ENCODE assay signal across 16 mouse cellular contexts in the genomic region with DNA sequence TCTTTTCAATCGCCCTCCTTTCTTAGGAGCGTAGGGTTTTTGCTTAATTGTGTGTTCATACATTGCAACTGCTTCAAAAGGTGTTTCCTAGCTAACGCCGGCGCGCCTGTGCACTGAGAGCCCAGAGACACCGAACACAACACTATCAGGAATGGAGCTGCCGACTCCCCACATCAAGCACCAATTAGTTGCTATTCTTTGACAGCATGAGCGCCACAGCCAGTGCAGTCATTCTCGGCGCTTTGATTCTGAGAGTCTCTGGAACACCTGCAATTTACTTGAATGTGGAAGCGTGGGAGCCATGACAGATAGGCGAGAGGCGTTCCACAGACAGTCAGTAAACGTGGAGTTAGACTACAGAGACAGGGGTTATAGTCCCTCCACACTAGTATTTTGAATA. TPM values are rescaled to one million over a fixed set of nuclear protein-coding genes. Genes with fewer than 3 reads are reported as not detected.
DNase-seq lines count a peak whose midpoint lies in the region; ATAC-seq lines count a peak whose summit lies in the region.
"Had no signal": no experiment of that assay in that cellular context is flagged by ENCODE, and none has a peak within 500 bp of the region (broad histone marks: within the 10 kb centered on the region; RNA-seq: fewer than 3 reads in every experiment).

No protein-coding gene starts in this region.

- 0 out of 2 replicates have a peak, but pooled peaks cover 6% of the 10 kb centered on the region for H3K4me1 ChIP-seq in forebrain, embryonic 15.5 days
- H3K4me1 ChIP-seq in forebrain, embryonic 11.5 days (replicated peaks; ENCODE audit: control insufficient read depth, insufficient read depth, low read length), result no peaks in the 10 kb centered on the region
- peaks cover 3% of the 10 kb centered on the region for H3K4me1 ChIP-seq in heart, embryonic 16.5 days (ENCODE audit: control insufficient read depth, insufficient read depth, low read length)
- H3K4me1 ChIP-seq: stomach, embryonic 15.5 days had no signal

- no peak overlapping the region for H3K9ac ChIP-seq in forebrain, embryonic 15.5 days (replicated peaks)
- H3K9ac ChIP-seq in forebrain, embryonic 11.5 days (ENCODE audit: low read length), result no peak overlapping the region
- H3K9ac ChIP-seq in heart, embryonic 16.5 days (ENCODE audit: low read length), result peak overlapping the region; percentile 20
- H3K9ac ChIP-seq: hindbrain, embryonic 15.5 days; stomach, embryonic 15.5 days had no signal

- DNase-seq in forebrain, embryonic 11.5 days (ENCODE audit: low spot score), result no peak
- DNase-seq in heart, adult 9 months (ENCODE audit: low spot score in 2 of 2), result no peak
- DNase-seq in right cerebral cortex, adult 18-20 months, result peak; percentile 11
- DNase-seq in right cerebral cortex, postnatal 14 days, result no peak
- no peak for DNase-seq in spleen, adult 18-20 months
- no peak for DNase-seq in urinary bladder, postnatal 25 days (ENCODE audit: low spot score)
- DNase-seq: thymus, postnatal 14 days had no signal

- H3K27ac ChIP-seq in forebrain, embryonic 15.5 days (replicated peaks), result peak overlapping the region; percentile 38
- H3K27ac ChIP-seq in forebrain, embryonic 11.5 days (ENCODE audit: low read depth, low read length), result no peak overlapping the region
- peak overlapping the region; percentile 78 for H3K27ac ChIP-seq in heart, embryonic 16.5 days (ENCODE audit: low read length)
- H3K27ac ChIP-seq: hindbrain, embryonic 15.5 days; kidney, postnatal 0 days; stomach, embryonic 15.5 days had no signal

- WGBS in forebrain, embryonic 15.5 days, result 71% methylated on average over 15 of the region's 15 CpGs
- 86% methylated on average over 15 of the region's 15 CpGs for WGBS in forebrain, embryonic 11.5 days
- 87% methylated on average over 15 of the region's 15 CpGs for WGBS in heart, embryonic 16.5 days

- H3K9me3 ChIP-seq in forebrain, embryonic 15.5 days, result no peaks in the 10 kb centered on the region
- no peaks in the 10 kb centered on the region for H3K9me3 ChIP-seq in forebrain, embryonic 11.5 days (ENCODE audit: control insufficient read depth, low read length)
- H3K9me3 ChIP-seq in heart, embryonic 16.5 days (replicated peaks; ENCODE audit: control insufficient read depth, low read length), result no peaks in the 10 kb centered on the region
- H3K9me3 ChIP-seq: hindbrain, embryonic 15.5 days; stomach, embryonic 15.5 days had no signal

- H3K4me3 ChIP-seq in forebrain, embryonic 15.5 days, result no peak overlapping the region
- no peak overlapping the region for H3K4me3 ChIP-seq in forebrain, embryonic 11.5 days (ENCODE audit: low read depth, low read length)
- H3K4me3 ChIP-seq in heart, embryonic 16.5 days (ENCODE audit: low read length), result no peak overlapping the region
- H3K4me3 ChIP-seq: hindbrain, embryonic 15.5 days; stomach, embryonic 15.5 days had no signal

- no peaks in the 10 kb centered on the region for H3K27me3 ChIP-seq in forebrain, embryonic 15.5 days
- H3K27me3 ChIP-seq in forebrain, embryonic 11.5 days (ENCODE audit: control insufficient read depth, insufficient read depth, low read length), result no peaks in the 10 kb centered on the region
- H3K27me3 ChIP-seq in heart, embryonic 16.5 days (ENCODE audit: control insufficient read depth, insufficient read depth, low read length), result no peaks in the 10 kb centered on the region
- H3K27me3 ChIP-seq: hindbrain, embryonic 15.5 days; stomach, embryonic 15.5 days had no signal

- no peaks in the 10 kb centered on the region for H3K36me3 ChIP-seq in forebrain, embryonic 15.5 days
- no peaks in the 10 kb centered on the region for H3K36me3 ChIP-seq in forebrain, embryonic 11.5 days (ENCODE audit: control insufficient read depth, insufficient read depth, low read length)
- no peaks in the 10 kb centered on the region for H3K36me3 ChIP-seq in heart, embryonic 16.5 days (ENCODE audit: control insufficient read depth, insufficient read depth)
- H3K36me3 ChIP-seq: hindbrain, embryonic 15.5 days; stomach, embryonic 15.5 days had no signal

- no peak for ATAC-seq in forebrain, embryonic 15.5 days (replicated peaks)
- no peak for ATAC-seq in forebrain, embryonic 11.5 days (replicated peaks; ENCODE audit: low FRiP score)
- no peak for ATAC-seq in heart, embryonic 16.5 days (replicated peaks; ENCODE audit: extremely low read depth, insufficient read depth, low FRiP score)
- ATAC-seq: intestine, postnatal 0 days had no signal

- no peak overlapping the region for H3K4me2 ChIP-seq in forebrain, embryonic 15.5 days (replicated peaks)
- no peak overlapping the region for H3K4me2 ChIP-seq in forebrain, embryonic 11.5 days (ENCODE audit: low read depth, low read length, severe bottlenecking)
- no peak overlapping the region for H3K4me2 ChIP-seq in heart, embryonic 16.5 days (ENCODE audit: low read depth, low read length)
- H3K4me2 ChIP-seq: hindbrain, embryonic 15.5 days; stomach, embryonic 15.5 days had no signal

RNA-seq across cellular contexts. Expression of a gene that starts 4.0 kb away (rescaled TPM):
- not detected in 2 replicates for polyA plus RNA-seq in forebrain, embryonic 15.5 days (2015; fragmentation: Nextera tagmentation; extraction: Ambion mirVana)
- not detected in 2 replicates for polyA plus RNA-seq in forebrain, embryonic 11.5 days (2014; fragmentation: Nextera tagmentation; extraction: Ambion mirVana)
- polyA plus RNA-seq in heart, embryonic 16.5 days (2015; fragmentation: Nextera tagmentation; extraction: Ambion mirVana), result 0.11 TPM in 1 of 2 replicates, not detected in the other
- polyA plus RNA-seq: hindbrain, embryonic 15.5 days; intestine, postnatal 0 days; kidney, postnatal 0 days; liver, embryonic 16.5 days; neural tube, embryonic 11.5 days; small intestine, adult 2 months; stomach, embryonic 15.5 days had no signal
